Mouse (Mus musculus) brain, embryonic 14.5 days (tissue): ENCODE measurements around the gene Dvl1.

Experiments used
- CTCF ChIP-seq: fragments of 200-500 bp; IDR thresholded peaks from 2 replicates; pipeline ENCODE4 v1.5.1; 2012; ENCODE audit warnings: inconsistent platforms, mild to moderate bottlenecking, moderate library complexity, borderline replicate concordance; ENCODE audit not compliant: insufficient read depth, insufficient read length; ENCODE audit errors: extremely low read depth
- POLR2A ChIP-seq: fragments of 200-500 bp; IDR thresholded peaks from 2 replicates; pipeline ENCODE4 v1.6.1; 2012; ENCODE audit warnings: mild to moderate bottlenecking, inconsistent platforms, borderline replicate concordance; ENCODE audit not compliant: poor library complexity, insufficient read depth, insufficient read length, severe bottlenecking; ENCODE audit errors: extremely low read depth

DNA sequence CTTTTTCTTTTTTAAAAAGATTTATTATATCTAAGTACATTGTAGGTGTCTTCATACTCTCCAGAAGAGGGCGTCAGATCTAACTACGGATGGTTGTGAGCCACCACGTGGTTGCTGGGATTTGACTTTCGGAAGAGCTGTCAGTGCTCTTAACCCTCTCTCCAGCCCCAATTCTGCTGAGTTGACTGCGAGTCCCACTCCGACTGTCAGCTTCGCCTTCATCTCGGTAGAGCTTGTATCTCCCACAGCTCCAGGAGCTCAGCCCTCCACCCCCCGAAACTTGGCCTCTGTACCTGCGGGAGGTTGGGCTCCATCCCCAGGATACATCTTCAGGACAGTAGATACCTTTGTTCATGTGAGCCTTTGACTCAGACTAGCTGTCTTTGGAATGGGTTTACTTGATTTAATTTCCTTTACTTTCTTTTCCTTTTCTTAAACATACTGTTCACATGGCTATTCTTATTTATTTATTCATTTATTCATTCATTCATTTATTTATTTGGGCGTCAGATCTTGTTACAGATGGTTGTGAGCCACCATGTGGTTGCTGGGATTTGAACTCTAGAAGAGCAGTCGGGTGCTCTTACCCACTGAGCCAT, 44.4 kb upstream of the Dvl1 start, which contains the start of gene Mrpl20:
- TF ChIP-seq CTCF (no peak), POLR2A (no peak)
